Mouse (Mus musculus) liver, embryonic 12.5 days (tissue): ENCODE results near the gene Trpm2. TPM values are rescaled to one million over a fixed set of nuclear protein-coding genes. Genes with fewer than 3 reads are reported as not detected.
A peak's percentile ranks its signal among the peaks of the same experiment; 100 is the strongest.
"Not testable (repeated sequence)": the region's sequence is repeated elsewhere in the genome, so short reads cannot be mapped to it uniquely, and the experiment has no call there.

Experiments
- ATAC-seq: fragments of 200-750 bp; cut with Nextera tagmentation; 2 replicates; pipeline ENCODE4 v1.8.0; 2017; ENCODE audit warnings: moderate number of reproducible peaks, mild to moderate bottlenecking, moderate library complexity
- H3K27ac ChIP-seq: fragments of 300-500 bp; sonication (generic); 2 replicates; pipeline ENCODE4 v1.5.1; 2016; ENCODE audit warnings: mild to moderate bottlenecking
- H3K27me3 ChIP-seq: fragments of 300-500 bp; sonication (generic); replicated peaks from 2 replicates; pipeline ENCODE4 v1.6.1; 2016; ENCODE audit warnings: mild to moderate bottlenecking, moderate library complexity
- H3K36me3 ChIP-seq: fragments of 300-500 bp; sonication (generic); 2 replicates; pipeline ENCODE4 v1.6.1; 2016; ENCODE audit warnings: mild to moderate bottlenecking, moderate library complexity
- H3K4me1 ChIP-seq: fragments of 300-500 bp; sonication (generic); 2 replicates; pipeline ENCODE4 v1.6.1; 2016
- H3K4me2 ChIP-seq: fragments of 300-500 bp; sonication (generic); 2 replicates; pipeline ENCODE4 v1.6.1; 2016; ENCODE audit warnings: mild to moderate bottlenecking, moderate library complexity
- H3K4me3 ChIP-seq: fragments of 300-500 bp; sonication (generic); 2 replicates; pipeline ENCODE4 v1.5.1; 2016; ENCODE audit warnings: mild to moderate bottlenecking, moderate library complexity
- H3K9ac ChIP-seq: fragments of 300-500 bp; sonication (generic); 2 replicates; pipeline ENCODE4 v1.6.1; 2016; ENCODE audit warnings: mild to moderate bottlenecking, moderate library complexity
- H3K9me3 ChIP-seq: fragments of 300-500 bp; sonication (generic); replicated peaks from 2 replicates; pipeline ENCODE4 v1.6.1; 2016; ENCODE audit warnings: mild to moderate bottlenecking, moderate library complexity
- WGBS: fragments of 180-500 bp; shearing (Covaris S2); methylation state at CpG from one replicate; pipeline ENCODE4 v1.1.7; 2016; ENCODE audit not compliant: insufficient replicate concordance; 5-methylcytosine and 5-hydroxymethylcytosine counted together
- polyA plus RNA-seq: library from polyadenylated mRNA; unstranded; fragments of >200 nt; fragmentation: Nextera tagmentation; extraction: Ambion mirVana; gene quantifications from 2 replicates; pipeline ENCODE4 v1.2.1, GENCODE M21; 2016

The Trpm2 gene
- polyA plus RNA-seq, 1 experiment from 2014 or later, result 1.1 TPM

- no peak for ATAC-seq
- Histone ChIP-seq H3K9ac (no peak overlapping the region), H3K4me3 (no peak overlapping the region), H3K4me1 (peaks cover 39% of the 10 kb centered on the region), H3K36me3 (no peaks in the 10 kb centered on the region), H3K4me2 (no peak overlapping the region), H3K27me3 (peaks cover 17% of the 10 kb centered on the region), H3K9me3 (no peaks in the 10 kb centered on the region), H3K27ac (no peak overlapping the region)
- 12% methylated on average over 4 of the region's 4 CpGs for WGBS
Measured at GRCm38 (mm10) chr10:77975653-77976052, 5.3 kb upstream of the Trpm2 start.

- Histone ChIP-seq H3K4me1 (peaks cover 36% of the 10 kb centered on the region), H3K27ac (no peak overlapping the region), H3K27me3 (peaks cover 25% of the 10 kb centered on the region), H3K9me3 (no peaks in the 10 kb centered on the region), H3K4me2 (no peak overlapping the region), H3K4me3 (no peak overlapping the region), H3K9ac (no peak overlapping the region), H3K36me3 (no peaks in the 10 kb centered on the region)
- no peak for ATAC-seq
- 53% methylated on average over 5 of the region's 5 CpGs for WGBS
Measured at GRCm38 (mm10) chr10:77974811-77975210, 4.4 kb upstream of the Trpm2 start.

- ATAC-seq, result no peak
- H3K27me3 ChIP-seq, result peaks cover 30% of the 10 kb centered on the region
- H3K4me1 ChIP-seq, result peaks cover 38% of the 10 kb centered on the region
- no peak overlapping the region for H3K27ac ChIP-seq
- H3K4me2 ChIP-seq, result no peak overlapping the region
- no peak overlapping the region for H3K9ac ChIP-seq
- WGBS, result 45% methylated on average over 5 of the region's 5 CpGs
- H3K4me3 ChIP-seq, result no peak overlapping the region
- H3K9me3 ChIP-seq, result no peaks in the 10 kb centered on the region
- no peaks in the 10 kb centered on the region for H3K36me3 ChIP-seq
Measured at GRCm38 (mm10) chr10:77974323-77974722, 4.0 kb upstream of the Trpm2 start.

- Histone ChIP-seq H3K4me3 (no peak overlapping the region), H3K4me2 (no peak overlapping the region), H3K4me1 (peaks cover 24% of the 10 kb centered on the region), H3K9ac (no peak overlapping the region), H3K27me3 (peaks cover 46% of the 10 kb centered on the region), H3K27ac (no peak overlapping the region), H3K9me3 (no peaks in the 10 kb centered on the region), H3K36me3 (no peaks in the 10 kb centered on the region)
- 42% methylated on average over 17 of the region's 17 CpGs for WGBS
- no peak for ATAC-seq
Measured at GRCm38 (mm10) chr10:77971709-77972553, 1.6 kb upstream of the Trpm2 start.

GRCm38 (mm10) chr10:77971191-77971590 lies 828 bp upstream of the Trpm2 start:
- Histone ChIP-seq H3K4me2 (no peak overlapping the region), H3K4me3 (no peak overlapping the region), H3K36me3 (no peaks in the 10 kb centered on the region), H3K27me3 (peaks cover 51% of the 10 kb centered on the region), H3K4me1 (peaks cover 24% of the 10 kb centered on the region), H3K27ac (no peak overlapping the region), H3K9me3 (no peaks in the 10 kb centered on the region), H3K9ac (no peak overlapping the region)
- ATAC-seq, result no peak
- 29% methylated on average over 10 of the region's 10 CpGs for WGBS

GRCm38 (mm10) chr10:77969973-77970325 lies 414 bp downstream of the Trpm2 start:
- peaks cover 17% of the 10 kb centered on the region for H3K4me1 ChIP-seq
- ATAC-seq, result no peak
- H3K36me3 ChIP-seq, result no peaks in the 10 kb centered on the region
- no peaks in the 10 kb centered on the region for H3K9me3 ChIP-seq
- H3K9ac ChIP-seq, result no peak overlapping the region
- WGBS, result 15% methylated on average over 8 of the region's 8 CpGs
- H3K4me3 ChIP-seq, result 0 out of 2 replicates have a peak overlapping the region, but pooled peaks have one; percentile 11
- no peak overlapping the region for H3K27ac ChIP-seq
- peaks cover 51% of the 10 kb centered on the region for H3K27me3 ChIP-seq
- H3K4me2 ChIP-seq, result peak overlapping the region; percentile 48

GRCm38 (mm10) chr10:77969274-77969972 lies 940 bp downstream of the Trpm2 start:
- 0 out of 2 replicates have a peak, but pooled peaks have one; percentile 27 for ATAC-seq
- Histone ChIP-seq H3K4me3 (peak overlapping the region; percentile 11; the same call in 1 of the 2 replicates), H3K4me2 (peak overlapping the region; percentile 48), H3K27me3 (peaks cover 51% of the 10 kb centered on the region), H3K9ac (no peak overlapping the region), H3K9me3 (no peaks in the 10 kb centered on the region), H3K27ac (no peak overlapping the region), H3K4me1 (peaks cover 12% of the 10 kb centered on the region; the same call in 1 of the 2 replicates), H3K36me3 (no peaks in the 10 kb centered on the region)
- 4% methylated on average over 26 of the region's 26 CpGs for whole genome bisulfite sequencing

- no peak overlapping the region for H3K27ac ChIP-seq
- 29% methylated on average over 6 of the region's 6 CpGs for WGBS
- peaks cover 22% of the 10 kb centered on the region for H3K27me3 ChIP-seq
- no peak overlapping the region for H3K4me3 ChIP-seq
- no peak overlapping the region for H3K9ac ChIP-seq
- no peak for ATAC-seq
- no peaks in the 10 kb centered on the region for H3K9me3 ChIP-seq
- H3K4me1 ChIP-seq, result no peaks in the 10 kb centered on the region
- H3K36me3 ChIP-seq, result no peaks in the 10 kb centered on the region
- no peak overlapping the region for H3K4me2 ChIP-seq
Measured at GRCm38 (mm10) chr10:77963971-77964370, 6.4 kb downstream of the Trpm2 start.

GRCm38 (mm10) chr10:77962725-77963124 lies 7.6 kb downstream of the Trpm2 start:
- Histone ChIP-seq H3K27ac (no peak overlapping the region), H3K9me3 (no peaks in the 10 kb centered on the region), H3K4me3 (no peak overlapping the region), H3K36me3 (no peaks in the 10 kb centered on the region), H3K4me1 (no peaks in the 10 kb centered on the region), H3K9ac (no peak overlapping the region), H3K4me2 (no peak overlapping the region), H3K27me3 (peaks cover 10% of the 10 kb centered on the region)
- no peak for ATAC-seq
- WGBS, result 47% methylated on average over 2 of the region's 2 CpGs

GRCm38 (mm10) chr10:77950468-77950867 lies 19.9 kb downstream of the Trpm2 start:
- not testable (repeated sequence) for H3K4me2 ChIP-seq, H3K36me3 ChIP-seq, H3K27ac ChIP-seq, H3K27me3 ChIP-seq, H3K4me3 ChIP-seq, H3K9ac ChIP-seq, H3K9me3 ChIP-seq, H3K4me1 ChIP-seq, ATAC-seq
- WGBS, result 86% methylated on average over 10 of the region's 12 CpGs

- H3K4me2 ChIP-seq, result no peak overlapping the region
- no peak overlapping the region for H3K9ac ChIP-seq
- no peaks in the 10 kb centered on the region for H3K4me1 ChIP-seq
- no peaks in the 10 kb centered on the region for H3K36me3 ChIP-seq
- WGBS, result 23% methylated on average over 2 of the region's 2 CpGs
- no peak overlapping the region for H3K27ac ChIP-seq
- no peaks in the 10 kb centered on the region for H3K9me3 ChIP-seq
- H3K4me3 ChIP-seq, result no peak overlapping the region
- H3K27me3 ChIP-seq, result no peaks in the 10 kb centered on the region
- ATAC-seq, result no peak
Measured at GRCm38 (mm10) chr10:77939685-77940084, 30.7 kb downstream of the Trpm2 start.

- Histone ChIP-seq H3K4me2 (no peak overlapping the region), H3K4me1 (no peaks in the 10 kb centered on the region), H3K36me3 (no peaks in the 10 kb centered on the region), H3K27me3 (peaks cover 9% of the 10 kb centered on the region; the same call in 1 of the 2 replicates), H3K27ac (no peak overlapping the region), H3K4me3 (no peak overlapping the region), H3K9ac (no peak overlapping the region), H3K9me3 (no peaks in the 10 kb centered on the region)
- no peak for ATAC-seq
- 74% methylated on average over 10 of the region's 10 CpGs for WGBS
Measured at GRCm38 (mm10) chr10:77927375-77927774, 43.0 kb downstream of the Trpm2 start.
